Mouse (Mus musculus): ENCODE data around the gene Wwc1. TPM values are rescaled to one million over a fixed set of nuclear protein-coding genes. Genes with fewer than 3 reads are reported as not detected.
"Not testable (repeated sequence)": the region's sequence is repeated elsewhere in the genome, so short reads cannot be mapped to it uniquely, and the experiment has no call there.

Gene Wwc1
- polyA plus RNA-seq, 1 experiment from 2014 or later: 2.0 TPM

GRCm38 (mm10) chr11:35856359-35857040 is 123.8 kb downstream of the Wwc1 start:
- no peak for ATAC-seq (ENCODE audit: insufficient number of reproducible peaks, insufficient read depth, low FRiP score, low read depth)
- Histone ChIP-seq H3K4me1 (ENCODE audit: control insufficient read depth in 2 of 2, insufficient read depth in 2 of 2, low read length in 2 of 2) (peaks cover 0 to 6% of the 10 kb centered on the region in 2 experiments; a peak in 2 of 4 replicates), H3K27me3 (ENCODE audit: control insufficient read depth, insufficient read depth, low read length) (no peaks in the 10 kb centered on the region), H3K27ac (replicated peaks in 1 of 2; ENCODE audit: control insufficient read depth in 1 of 2, insufficient read depth in 1 of 2, low read depth in 2 of 2, low read length in 2 of 2) (peak overlapping the region in 1 of 2 experiments; percentile 33; a peak in 1 of 4 replicates), H3K9ac (ENCODE audit: low read length) (no peak overlapping the region), H3K36me3 (ENCODE audit: control insufficient read depth, insufficient read depth, low read length) (no peaks in the 10 kb centered on the region), H3K9me3 (ENCODE audit: control insufficient read depth, low read length) (no peaks in the 10 kb centered on the region), H3K4me2 (ENCODE audit: low read length) (no peak overlapping the region), H3K4me3 (ENCODE audit: control insufficient read depth in 1 of 2, insufficient read depth in 1 of 2, low read depth in 1 of 2, low read length in 2 of 2) (no peak overlapping the region)
- 76% methylated on average over 11 of the region's 11 CpGs for WGBS

GRCm38 (mm10) chr11:35855567-35855966 is 124.8 kb downstream of the Wwc1 start:
- WGBS: 79% methylated on average over 7 of the region's 9 CpGs
- H3K4me3 ChIP-seq (ENCODE audit: control insufficient read depth in 1 of 2, insufficient read depth in 1 of 2, low read depth in 1 of 2, low read length in 2 of 2): no peak overlapping the region
- peaks cover 0 to 6% of the 10 kb centered on the region in 2 experiments; a peak in 2 of 4 replicates for H3K4me1 ChIP-seq (ENCODE audit: control insufficient read depth in 2 of 2, insufficient read depth in 2 of 2, low read length in 2 of 2)

GRCm38 (mm10) chr11:35854941-35855340 is 125.4 kb downstream of the Wwc1 start:
- WGBS: 74% methylated on average over 5 of the region's 5 CpGs
- Histone ChIP-seq H3K27ac (replicated peaks in 1 of 2; ENCODE audit: control insufficient read depth in 1 of 2, insufficient read depth in 1 of 2, low read depth in 2 of 2, low read length in 2 of 2) (no peak overlapping the region), H3K9me3 (ENCODE audit: control insufficient read depth, low read length) (no peaks in the 10 kb centered on the region), H3K4me1 (ENCODE audit: control insufficient read depth in 2 of 2, insufficient read depth in 2 of 2, low read length in 2 of 2) (peaks cover 0 to 6% of the 10 kb centered on the region in 2 experiments; a peak in 2 of 4 replicates), H3K4me2 (ENCODE audit: low read length) (no peak overlapping the region), H3K36me3 (ENCODE audit: control insufficient read depth, insufficient read depth, low read length) (no peaks in the 10 kb centered on the region), H3K27me3 (ENCODE audit: control insufficient read depth, insufficient read depth, low read length) (no peaks in the 10 kb centered on the region), H3K9ac (ENCODE audit: low read length) (no peak overlapping the region), H3K4me3 (ENCODE audit: control insufficient read depth in 1 of 2, insufficient read depth in 1 of 2, low read depth in 1 of 2, low read length in 2 of 2) (no peak overlapping the region)
- no peak for ATAC-seq (ENCODE audit: insufficient number of reproducible peaks, insufficient read depth, low FRiP score, low read depth)

More at GRCm38 (mm10) chr11:35855567-35855966, 124.8 kb downstream of the Wwc1 start:
- Histone ChIP-seq H3K27me3 (ENCODE audit: control insufficient read depth, insufficient read depth, low read length) (no peaks in the 10 kb centered on the region), H3K4me2 (ENCODE audit: low read length) (no peak overlapping the region), H3K36me3 (ENCODE audit: control insufficient read depth, insufficient read depth, low read length) (no peaks in the 10 kb centered on the region), H3K27ac (replicated peaks in 1 of 2; ENCODE audit: control insufficient read depth in 1 of 2, insufficient read depth in 1 of 2, low read depth in 2 of 2, low read length in 2 of 2) (no peak overlapping the region), H3K9me3 (ENCODE audit: control insufficient read depth, low read length) (no peaks in the 10 kb centered on the region), H3K9ac (ENCODE audit: low read length) (no peak overlapping the region)
- ATAC-seq (ENCODE audit: insufficient number of reproducible peaks, insufficient read depth, low FRiP score, low read depth): no peak

- H3K27me3 ChIP-seq (ENCODE audit: control insufficient read depth, insufficient read depth, low read length): no peaks in the 10 kb centered on the region
- no peaks in the 10 kb centered on the region for H3K36me3 ChIP-seq (ENCODE audit: control insufficient read depth, insufficient read depth, low read length)
- no peaks in the 10 kb centered on the region for H3K9me3 ChIP-seq (ENCODE audit: control insufficient read depth, low read length)
- no peak overlapping the region for H3K4me3 ChIP-seq (ENCODE audit: control insufficient read depth in 1 of 2, insufficient read depth in 1 of 2, low read depth in 1 of 2, low read length in 2 of 2)
- ATAC-seq (ENCODE audit: insufficient number of reproducible peaks, insufficient read depth, low FRiP score, low read depth): no peak
- peaks cover 0 to 6% of the 10 kb centered on the region in 2 experiments; a peak in 2 of 4 replicates for H3K4me1 ChIP-seq (ENCODE audit: control insufficient read depth in 2 of 2, insufficient read depth in 2 of 2, low read length in 2 of 2)
- WGBS: 93% methylated on average over 4 of the region's 4 CpGs
- no peak overlapping the region for H3K9ac ChIP-seq (ENCODE audit: low read length)
- H3K27ac ChIP-seq (replicated peaks in 1 of 2; ENCODE audit: control insufficient read depth in 1 of 2, insufficient read depth in 1 of 2, low read depth in 2 of 2, low read length in 2 of 2): no peak overlapping the region
- H3K4me2 ChIP-seq (ENCODE audit: low read length): no peak overlapping the region
Observed at GRCm38 (mm10) chr11:35853651-35854050, 126.7 kb downstream of the Wwc1 start.

- H3K4me2 ChIP-seq (ENCODE audit: low read length): no peak overlapping the region
- H3K36me3 ChIP-seq (ENCODE audit: control insufficient read depth, insufficient read depth, low read length): no peaks in the 10 kb centered on the region
- peaks cover 0 to 6% of the 10 kb centered on the region in 2 experiments; a peak in 2 of 4 replicates for H3K4me1 ChIP-seq (ENCODE audit: control insufficient read depth in 2 of 2, insufficient read depth in 2 of 2, low read length in 2 of 2)
- 54% methylated on average over 4 of the region's 4 CpGs for WGBS
- H3K27ac ChIP-seq (replicated peaks in 1 of 2; ENCODE audit: control insufficient read depth in 1 of 2, insufficient read depth in 1 of 2, low read depth in 2 of 2, low read length in 2 of 2): no peak overlapping the region
- H3K9me3 ChIP-seq (ENCODE audit: control insufficient read depth, low read length): no peaks in the 10 kb centered on the region
- H3K4me3 ChIP-seq (ENCODE audit: control insufficient read depth in 1 of 2, insufficient read depth in 1 of 2, low read depth in 1 of 2, low read length in 2 of 2): no peak overlapping the region
- no peaks in the 10 kb centered on the region for H3K27me3 ChIP-seq (ENCODE audit: control insufficient read depth, insufficient read depth, low read length)
- no peak overlapping the region for H3K9ac ChIP-seq (ENCODE audit: low read length)
- no peak for ATAC-seq (ENCODE audit: insufficient number of reproducible peaks, insufficient read depth, low FRiP score, low read depth)
Observed at GRCm38 (mm10) chr11:35852731-35853130, 127.6 kb downstream of the Wwc1 start.

- H3K4me3 ChIP-seq (ENCODE audit: control insufficient read depth in 1 of 2, insufficient read depth in 1 of 2, low read depth in 1 of 2, low read length in 2 of 2): no peak overlapping the region
- ATAC-seq (ENCODE audit: insufficient number of reproducible peaks, insufficient read depth, low FRiP score, low read depth): no peak
- no peaks in the 10 kb centered on the region for H3K4me1 ChIP-seq (ENCODE audit: control insufficient read depth in 2 of 2, insufficient read depth in 2 of 2, low read length in 2 of 2)
- H3K27ac ChIP-seq (replicated peaks in 1 of 2; ENCODE audit: control insufficient read depth in 1 of 2, insufficient read depth in 1 of 2, low read depth in 2 of 2, low read length in 2 of 2): no peak overlapping the region
- no peak overlapping the region for H3K4me2 ChIP-seq (ENCODE audit: low read length)
- H3K9me3 ChIP-seq (ENCODE audit: control insufficient read depth, low read length): no peaks in the 10 kb centered on the region
- H3K27me3 ChIP-seq (ENCODE audit: control insufficient read depth, insufficient read depth, low read length): no peaks in the 10 kb centered on the region
- 0 out of 2 replicates have a peak, but pooled peaks cover 3% of the 10 kb centered on the region for H3K36me3 ChIP-seq (ENCODE audit: control insufficient read depth, insufficient read depth, low read length)
- 79% methylated on average over 9 of the region's 9 CpGs for WGBS
- H3K9ac ChIP-seq (ENCODE audit: low read length): no peak overlapping the region
Observed at GRCm38 (mm10) chr11:35844299-35844698, 136.0 kb downstream of the Wwc1 start.

GRCm38 (mm10) chr11:35842560-35842959 is 137.8 kb downstream of the Wwc1 start:
- not testable (repeated sequence) for H3K9ac ChIP-seq (ENCODE audit: low read length); H3K36me3 ChIP-seq (ENCODE audit: control insufficient read depth, insufficient read depth, low read length); H3K4me3 ChIP-seq (ENCODE audit: control insufficient read depth in 1 of 2, insufficient read depth in 1 of 2, low read depth in 1 of 2, low read length in 2 of 2); H3K27ac ChIP-seq (replicated peaks in 1 of 2; ENCODE audit: control insufficient read depth in 1 of 2, insufficient read depth in 1 of 2, low read depth in 2 of 2, low read length in 2 of 2); H3K4me1 ChIP-seq (ENCODE audit: control insufficient read depth in 2 of 2, insufficient read depth in 2 of 2, low read length in 2 of 2); H3K4me2 ChIP-seq (ENCODE audit: low read length); H3K27me3 ChIP-seq (ENCODE audit: control insufficient read depth, insufficient read depth, low read length); ATAC-seq (ENCODE audit: insufficient number of reproducible peaks, insufficient read depth, low FRiP score, low read depth); H3K9me3 ChIP-seq (ENCODE audit: control insufficient read depth, low read length)
- WGBS: 80% methylated on average over 4 of the region's 4 CpGs
